Mouse (Mus musculus) liver (tissue): Measurements from ENCODE around the gene Ccdc130.

Source experiments
- DNase-seq: peaks from one replicate; pipeline ENCODE4 v3.0.0-alpha.2; 2020; ENCODE audit warnings: mixed read lengths

Ccdc130 gene

GRCm38 (mm10) chr8:84236998-84237473 lies 33.1 kb downstream of the Ccdc130 start, which contains the start of gene Zswim4:
TSS of gene Zswim4 (minus strand) at chr8:84237055.
- DNase-seq, result peak; percentile 97

GRCm38 (mm10) chr8:84236410-84236997 lies 33.7 kb downstream of the Ccdc130 start:
- DNase-seq, result no peak

- DNase-seq, result no peak
These were observed 34.3 kb downstream of the Ccdc130 start for GRCm38 (mm10) chr8:84235746-84236409.

GRCm38 (mm10) chr8:84233055-84233454 lies 37.1 kb downstream of the Ccdc130 start:
- DNase-seq, result no peak

- DNase-seq, result no peak
These were observed 39.4 kb downstream of the Ccdc130 start for GRCm38 (mm10) chr8:84230735-84231134.

GRCm38 (mm10) chr8:84223322-84224029 lies 46.7 kb downstream of the Ccdc130 start:
- DNase-seq, result no peak

- DNase-seq, result peak; percentile 31
These were observed 47.5 kb downstream of the Ccdc130 start for GRCm38 (mm10) chr8:84222566-84223165.

GRCm38 (mm10) chr8:84220105-84220504 lies 50.1 kb downstream of the Ccdc130 start:
- no peak for DNase-seq

GRCm38 (mm10) chr8:84218143-84218542 lies 52.0 kb downstream of the Ccdc130 start:
- DNase-seq, result no peak

GRCm38 (mm10) chr8:84217206-84217605 lies 53.0 kb downstream of the Ccdc130 start:
- no peak for DNase-seq

GRCm38 (mm10) chr8:84213277-84213676 lies 56.9 kb downstream of the Ccdc130 start:
- DNase-seq, result no peak

- no peak for DNase-seq
These were observed 58.2 kb downstream of the Ccdc130 start for GRCm38 (mm10) chr8:84211881-84212563.

GRCm38 (mm10) chr8:84211202-84211601 lies 59.0 kb downstream of the Ccdc130 start:
- DNase-seq, result no peak

- peak; percentile 82 for DNase-seq
These were observed 59.9 kb downstream of the Ccdc130 start for GRCm38 (mm10) chr8:84210167-84210791.

- DNase-seq, result no peak
These were observed 61.5 kb downstream of the Ccdc130 start for GRCm38 (mm10) chr8:84208381-84209380.

- DNase-seq, result peak; percentile 61
These were observed 62.4 kb downstream of the Ccdc130 start for GRCm38 (mm10) chr8:84207811-84208210.
